ENCODE assay signal across 21 mouse cellular contexts in the genomic region with DNA sequence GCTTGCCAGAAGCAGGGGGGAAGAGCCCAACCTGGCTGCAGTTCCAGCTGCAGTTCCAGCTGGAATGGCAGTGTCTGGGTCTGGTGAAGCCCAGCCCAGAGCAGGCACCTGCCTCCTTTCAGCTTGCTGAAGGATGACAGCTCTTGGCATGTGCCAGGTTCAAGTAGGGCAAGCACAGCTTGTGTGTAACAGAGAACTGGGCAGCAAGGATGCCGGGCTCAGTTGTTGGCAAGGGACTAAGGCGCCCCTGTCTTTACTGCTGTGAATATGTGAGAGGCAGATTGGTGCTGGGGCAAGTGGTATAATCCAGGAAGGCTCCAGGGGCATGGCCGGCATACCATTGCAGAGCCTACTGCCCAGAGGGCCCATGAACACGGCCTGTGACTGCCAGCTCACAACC. TPM values are rescaled to one million over a fixed set of nuclear protein-coding genes. Genes with fewer than 3 reads are reported as not detected.
DNase-seq lines count a peak whose midpoint lies in the region; ATAC-seq lines count a peak whose summit lies in the region.
"Had no signal": no experiment of that assay in that cellular context is flagged by ENCODE, and none has a peak within 500 bp of the region (broad histone marks: within the 10 kb centered on the region; RNA-seq: fewer than 3 reads in every experiment).

No protein-coding gene starts in this region.

- peaks cover 11% of the 10 kb centered on the region for H3K27me3 ChIP-seq in forebrain, embryonic 10.5 days (ENCODE audit: poor library complexity, severe bottlenecking)
- no peaks in the 10 kb centered on the region for H3K27me3 ChIP-seq in forebrain, embryonic 16.5 days (replicated peaks; ENCODE audit: control insufficient read depth, insufficient read depth, low read length)
- H3K27me3 ChIP-seq in hindbrain, embryonic 12.5 days, result no peaks in the 10 kb centered on the region; the same call in 1 of the 2 replicates
- no peaks in the 10 kb centered on the region for H3K27me3 ChIP-seq in hindbrain, embryonic 14.5 days (ENCODE audit: control insufficient read depth, insufficient read depth, low read length)
- peaks cover 15% of the 10 kb centered on the region for H3K27me3 ChIP-seq in embryonic facial prominence, embryonic 10.5 days (replicated peaks; ENCODE audit: low read depth, poor library complexity, severe bottlenecking)
- no peaks in the 10 kb centered on the region for H3K27me3 ChIP-seq in hindbrain, embryonic 15.5 days
- H3K27me3 ChIP-seq: stomach, embryonic 15.5 days had no signal

- H3K4me2 ChIP-seq in forebrain, embryonic 16.5 days (ENCODE audit: low read length), result no peak overlapping the region
- no peak overlapping the region for H3K4me2 ChIP-seq in hindbrain, embryonic 12.5 days (replicated peaks)
- H3K4me2 ChIP-seq in hindbrain, embryonic 14.5 days (replicated peaks), result no peak overlapping the region
- H3K4me2 ChIP-seq in hindbrain, embryonic 15.5 days, result no peak overlapping the region
- H3K4me2 ChIP-seq: liver, embryonic 11.5 days; stomach, embryonic 15.5 days had no signal

- H3K4me1 ChIP-seq in forebrain, embryonic 10.5 days, result peaks cover 13% of the 10 kb centered on the region
- no peaks in the 10 kb centered on the region for H3K4me1 ChIP-seq in forebrain, embryonic 16.5 days (replicated peaks; ENCODE audit: control insufficient read depth, insufficient read depth, low read length)
- 0 out of 2 replicates have a peak, but pooled peaks cover 6% of the 10 kb centered on the region for H3K4me1 ChIP-seq in hindbrain, embryonic 12.5 days
- H3K4me1 ChIP-seq in hindbrain, embryonic 14.5 days (replicated peaks; ENCODE audit: control insufficient read depth, insufficient read depth, low read length), result peaks cover 4% of the 10 kb centered on the region; the same call in 1 of the 2 replicates
- peaks cover 32% of the 10 kb centered on the region for H3K4me1 ChIP-seq in embryonic facial prominence, embryonic 10.5 days
- peaks cover 9% of the 10 kb centered on the region; the same call in 1 of the 2 replicates for H3K4me1 ChIP-seq in hindbrain, embryonic 15.5 days (replicated peaks)
- H3K4me1 ChIP-seq: heart, embryonic 10.5 days; stomach, embryonic 15.5 days had no signal

- ATAC-seq in forebrain, embryonic 16.5 days, result no peak
- ATAC-seq in hindbrain, embryonic 12.5 days (ENCODE audit: low FRiP score), result no peak
- no peak for ATAC-seq in hindbrain, embryonic 14.5 days (ENCODE audit: low FRiP score)
- ATAC-seq in hindbrain, embryonic 15.5 days (ENCODE audit: low FRiP score, low read depth), result no peak
- ATAC-seq: forebrain, embryonic 14.5 days; midbrain, embryonic 16.5 days had no signal

- H3K27ac ChIP-seq in forebrain, embryonic 10.5 days, result peak overlapping the region; percentile 26
- H3K27ac ChIP-seq in forebrain, embryonic 16.5 days (ENCODE audit: low read length), result no peak overlapping the region
- 0 out of 2 replicates have a peak overlapping the region, but pooled peaks have one; percentile 35 for H3K27ac ChIP-seq in hindbrain, embryonic 12.5 days
- H3K27ac ChIP-seq in hindbrain, embryonic 14.5 days, result no peak overlapping the region
- H3K27ac ChIP-seq in embryonic facial prominence, embryonic 10.5 days (replicated peaks), result peak overlapping the region; percentile 74
- H3K27ac ChIP-seq in hindbrain, embryonic 15.5 days (replicated peaks), result peak overlapping the region; percentile 53
- H3K27ac ChIP-seq: heart, embryonic 10.5 days; stomach, embryonic 15.5 days had no signal

- no peaks in the 10 kb centered on the region for H3K36me3 ChIP-seq in forebrain, embryonic 10.5 days (replicated peaks)
- H3K36me3 ChIP-seq in forebrain, embryonic 16.5 days (ENCODE audit: control insufficient read depth, insufficient read depth), result no peaks in the 10 kb centered on the region
- H3K36me3 ChIP-seq in hindbrain, embryonic 12.5 days, result no peaks in the 10 kb centered on the region
- no peaks in the 10 kb centered on the region for H3K36me3 ChIP-seq in hindbrain, embryonic 14.5 days (replicated peaks; ENCODE audit: control insufficient read depth, insufficient read depth)
- H3K36me3 ChIP-seq in embryonic facial prominence, embryonic 10.5 days (replicated peaks), result no peaks in the 10 kb centered on the region
- H3K36me3 ChIP-seq in hindbrain, embryonic 15.5 days, result no peaks in the 10 kb centered on the region
- H3K36me3 ChIP-seq: heart, embryonic 10.5 days; stomach, embryonic 15.5 days had no signal

- no peak overlapping the region for H3K4me3 ChIP-seq in forebrain, embryonic 10.5 days
- no peak overlapping the region for H3K4me3 ChIP-seq in forebrain, embryonic 16.5 days (replicated peaks; ENCODE audit: low read length)
- no peak overlapping the region for H3K4me3 ChIP-seq in hindbrain, embryonic 12.5 days
- no peak overlapping the region for H3K4me3 ChIP-seq in hindbrain, embryonic 14.5 days (replicated peaks; ENCODE audit: low read length)
- H3K4me3 ChIP-seq in embryonic facial prominence, embryonic 10.5 days, result no peak overlapping the region
- no peak overlapping the region for H3K4me3 ChIP-seq in hindbrain, embryonic 15.5 days
- H3K4me3 ChIP-seq: heart, embryonic 10.5 days; stomach, embryonic 15.5 days had no signal

- WGBS in forebrain, embryonic 10.5 days, result 87% methylated on average over 4 of the region's 4 CpGs
- WGBS in forebrain, embryonic 16.5 days, result 71% methylated on average over 4 of the region's 4 CpGs
- WGBS in hindbrain, embryonic 12.5 days, result 89% methylated on average over 4 of the region's 4 CpGs
- 78% methylated on average over 4 of the region's 4 CpGs for WGBS in hindbrain, embryonic 14.5 days
- 65% methylated on average over 4 of the region's 4 CpGs for WGBS in embryonic facial prominence, embryonic 10.5 days
- WGBS in hindbrain, embryonic 15.5 days, result 63% methylated on average over 4 of the region's 4 CpGs

- DNase-seq in forebrain, embryonic 10.5 days (ENCODE audit: extremely low spot score, low spot score), result no peak
- no peak for DNase-seq in hindbrain, embryonic 14.5 days (ENCODE audit: low spot score)
- DNase-seq in embryonic facial prominence, embryonic 10.5 days (ENCODE audit: low spot score), result no peak
- no peak for DNase-seq in thymus, adult 18-20 months
- no peak for DNase-seq in thymus, postnatal 10 days (ENCODE audit: low spot score in 2 of 2)
- DNase-seq: adrenal gland, postnatal 36 days; cerebellum, adult 9-10 months; embryo, embryonic 11 days; kidney, adult 11 months; kidney, postnatal 25 days; lung, adult 18-20 months; lung, postnatal 14 days; right cerebral cortex, postnatal 25 days had no signal

- no peak overlapping the region for H3K9ac ChIP-seq in forebrain, embryonic 16.5 days (replicated peaks; ENCODE audit: low read depth, low read length)
- H3K9ac ChIP-seq in hindbrain, embryonic 12.5 days, result no peak overlapping the region
- no peak overlapping the region for H3K9ac ChIP-seq in hindbrain, embryonic 14.5 days
- H3K9ac ChIP-seq in hindbrain, embryonic 15.5 days, result no peak overlapping the region
- H3K9ac ChIP-seq: stomach, embryonic 15.5 days had no signal

- H3K9me3 ChIP-seq in forebrain, embryonic 10.5 days, result no peaks in the 10 kb centered on the region
- no peaks in the 10 kb centered on the region for H3K9me3 ChIP-seq in forebrain, embryonic 16.5 days (ENCODE audit: control insufficient read depth, low read length)
- no peaks in the 10 kb centered on the region for H3K9me3 ChIP-seq in hindbrain, embryonic 12.5 days (replicated peaks)
- no peaks in the 10 kb centered on the region for H3K9me3 ChIP-seq in hindbrain, embryonic 14.5 days (ENCODE audit: control insufficient read depth, low read length)
- H3K9me3 ChIP-seq in embryonic facial prominence, embryonic 10.5 days, result no peaks in the 10 kb centered on the region
- H3K9me3 ChIP-seq in hindbrain, embryonic 15.5 days, result no peaks in the 10 kb centered on the region
- H3K9me3 ChIP-seq: heart, embryonic 10.5 days; stomach, embryonic 15.5 days had no signal

RNA-seq across cellular contexts. Expression of a gene that starts 11.3 kb away (rescaled TPM):
- 18.0 and 24.2 TPM in 2 replicates for polyA plus RNA-seq in forebrain, embryonic 10.5 days (2016; fragmentation: Nextera tagmentation; extraction: Ambion mirVana)
- 3.5 and 4.6 TPM in 2 replicates for polyA plus RNA-seq in forebrain, embryonic 16.5 days (2015; fragmentation: Nextera tagmentation; extraction: Ambion mirVana)
- polyA plus RNA-seq in hindbrain, embryonic 12.5 days (2016; fragmentation: Nextera tagmentation; extraction: Ambion mirVana), result 15.2 and 20.2 TPM in 2 replicates
- polyA plus RNA-seq in hindbrain, embryonic 14.5 days (2014; fragmentation: Nextera tagmentation; extraction: Ambion mirVana), result 7.9 and 10.0 TPM in 2 replicates
- 38.6 and 41.9 TPM in 2 replicates for polyA plus RNA-seq in embryonic facial prominence, embryonic 10.5 days (2016; fragmentation: Nextera tagmentation; extraction: Ambion mirVana)
- polyA plus RNA-seq in hindbrain, embryonic 15.5 days (2015; fragmentation: Nextera tagmentation; extraction: Ambion mirVana), result 8.2 and 10.1 TPM in 2 replicates

Comparison
In these comparisons a context has a peak if more than half of its experiments do, and no peak if none do; other contexts are left out.
1. H3K27ac ChIP-seq: peak in forebrain, embryonic 10.5 days (single experiment), hindbrain, embryonic 12.5 days (single experiment), embryonic facial prominence, embryonic 10.5 days (single experiment) and hindbrain, embryonic 15.5 days (single experiment); none in forebrain, embryonic 16.5 days (single experiment) and hindbrain, embryonic 14.5 days (single experiment).